Mouse (Mus musculus) gastrocnemius, adult 2 months (tissue): ENCODE results near the gene Hsd11b1. TPM values are rescaled to one million over a fixed set of nuclear protein-coding genes. Genes with fewer than 3 reads are reported as not detected.

Source experiments
- DNase-seq: peaks from one replicate; pipeline ENCODE4 v3.0.0; 2022
- H3K27ac ChIP-seq: fragments of 200-600 bp; 2 replicates; pipeline ENCODE4 v1.8.1; 2022; ENCODE audit warnings: mild to moderate bottlenecking
- H3K4me3 ChIP-seq: fragments of 200-600 bp; 2 replicates; pipeline ENCODE4 v1.8.1; 2022; ENCODE audit warnings: mild to moderate bottlenecking, moderate library complexity
- CTCF ChIP-seq: fragments of 200-600 bp; IDR thresholded peaks from 2 replicates; pipeline ENCODE4 v1.8.1; 2022; ENCODE audit warnings: antibody characterized with exemption, mild to moderate bottlenecking, moderate library complexity
- intact Hi-C: fragments of 180-260 bp; cut with DNase I; formaldehyde crosslinking; loops from one replicate; pipeline ENCODE4 v1.15.1; 2025
- long read RNA-seq, 2 experiments: library from polyadenylated mRNA; stranded (forward); transcript quantifications; one replicate each; pipeline ENCODE4 v2.0.0; 2021
- total RNA-seq, 2 experiments: library from RNA; stranded (reverse); gene quantifications; 2 replicates each; pipeline ENCODE4 v1.2.3; 2021

The Hsd11b1 gene
- total RNA-seq: 1 to 10 TPM; 5.8 to 7.0 TPM
- long read RNA-seq, experiment 1, partial matches to known transcripts: 0 of 4 reads
- long read RNA-seq, experiment 1, other reads (novel, unspliced or antisense): 0 of 4 reads
- long read RNA-seq, experiment 2, partial matches to known transcripts: 0 of 4 reads
- long read RNA-seq, experiment 2, other reads (novel, unspliced or antisense): 0 of 4 reads

DNA sequence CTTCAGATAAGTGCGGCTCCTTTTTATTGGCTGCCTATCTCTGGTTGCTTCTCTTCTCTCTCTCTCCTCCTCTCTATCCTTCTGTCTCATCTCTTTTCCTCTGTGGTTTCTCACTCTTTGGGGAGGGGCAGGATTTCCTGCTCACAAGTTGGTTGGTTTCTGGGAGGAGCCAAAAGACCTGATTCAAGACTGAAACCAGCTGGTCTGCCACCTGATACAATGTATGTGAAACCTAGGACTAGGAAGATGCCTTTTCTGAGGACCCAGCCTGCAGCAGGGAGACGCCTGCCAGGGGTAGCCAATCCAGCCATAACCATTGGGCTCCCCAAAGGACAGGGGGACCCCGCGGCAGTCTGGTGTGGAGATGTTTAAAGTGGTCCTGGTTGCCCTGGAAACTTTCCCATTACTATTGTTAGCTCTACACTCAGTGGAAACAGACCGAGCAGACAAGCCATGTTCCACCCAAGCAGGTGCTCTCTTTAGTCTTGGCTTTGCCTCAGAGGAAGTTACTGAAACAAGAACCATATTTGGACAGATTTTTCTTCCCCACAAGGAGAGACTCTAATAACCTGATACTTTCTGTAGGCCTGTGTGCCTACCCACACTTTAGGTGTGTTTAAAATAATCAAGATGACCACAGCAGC lies at the start of gene Hsd11b1:
Hsd11b1 (minus strand) TSS at position 121 of the 644 bp plus-strand sequence.
- TF ChIP-seq CTCF: no peak
- no peak for DNase-seq
- Histone ChIP-seq H3K4me3 (no peak within 1 kb of the TSS), H3K27ac (peak within 1 kb of the TSS; percentile 52)
- intact Hi-C loops: no loop called here

- TF ChIP-seq CTCF: no peak
- Histone ChIP-seq H3K4me3 (no peak overlapping the region), H3K27ac (no peak overlapping the region)
- no peak for DNase-seq
- intact Hi-C loops: no loop called here
Measured at GRCm38 (mm10) chr1:193311596-193311995, 47.7 kb upstream of the Hsd11b1 start.

DNA sequence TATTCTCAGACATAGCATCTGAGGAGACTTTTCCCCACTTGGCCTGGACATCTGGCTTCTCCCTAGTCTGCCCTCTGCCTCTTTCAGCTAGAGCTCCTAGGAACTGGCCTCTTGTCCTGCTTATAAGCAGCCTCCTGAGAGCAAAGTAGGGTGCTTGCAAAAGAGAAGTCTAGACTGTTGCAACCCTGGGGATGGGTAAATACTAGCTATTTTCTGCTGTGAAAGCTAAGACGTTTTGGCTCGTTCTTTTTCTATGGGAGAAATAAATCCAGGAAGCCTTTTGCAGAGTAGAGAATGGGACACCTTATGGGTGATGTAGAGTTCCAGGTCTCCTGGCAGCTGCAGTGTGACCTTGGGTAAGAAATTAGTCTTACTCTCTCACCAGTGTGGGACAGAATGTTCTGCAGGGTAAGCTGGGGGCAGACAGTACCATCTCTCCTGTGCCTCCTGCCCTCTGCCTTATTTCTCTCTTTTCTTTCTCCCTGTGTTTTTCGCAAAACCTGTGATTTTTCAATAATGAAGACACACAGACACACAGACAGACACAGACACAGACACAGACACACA lies 46.7 kb upstream of the Hsd11b1 start:
- intact Hi-C loops: no loop called here
- no peak overlapping the region for H3K4me3 ChIP-seq
- H3K27ac ChIP-seq: no peak overlapping the region
- DNase-seq: no peak
- TF ChIP-seq CTCF: no peak

DNA sequence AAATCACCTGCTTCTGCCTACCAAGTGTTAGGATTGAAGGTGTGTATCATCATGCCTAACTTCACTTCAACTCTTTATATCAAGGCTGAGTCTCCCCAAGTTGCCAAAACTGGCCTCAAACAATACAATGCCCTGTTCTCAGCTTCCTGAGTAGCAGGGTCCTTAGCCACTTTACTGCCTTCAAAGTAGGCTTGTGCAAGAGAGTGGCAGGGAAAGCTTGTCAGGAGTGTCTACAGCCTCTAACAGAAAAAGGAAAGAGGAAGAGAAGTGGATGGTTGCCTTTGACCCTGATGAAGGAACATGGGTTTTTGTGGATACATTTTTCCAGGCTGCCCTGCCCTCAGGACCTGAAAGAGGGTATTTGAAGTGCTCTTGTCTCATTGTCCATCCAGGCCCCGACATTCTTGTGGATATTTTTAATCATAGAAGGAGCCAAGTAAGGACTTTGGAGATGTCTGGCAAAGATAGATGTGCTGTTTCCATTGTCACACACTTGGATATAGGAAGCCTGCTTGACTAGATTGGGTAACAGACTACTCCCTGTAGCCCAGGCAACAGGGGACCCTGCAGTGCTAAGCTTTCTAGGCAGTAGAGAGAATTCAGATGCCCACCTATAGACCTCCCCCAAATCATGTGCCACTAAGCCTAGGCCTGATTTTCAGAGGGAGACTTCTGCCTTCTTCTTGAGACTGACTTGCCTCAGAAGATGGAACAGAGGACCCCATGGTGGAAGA lies 46.1 kb upstream of the Hsd11b1 start:
- H3K27ac ChIP-seq: no peak overlapping the region
- no peak overlapping the region for H3K4me3 ChIP-seq
- no peak for TF ChIP-seq CTCF
- intact Hi-C loops: no loop called here
- no peak for DNase-seq

- no peak overlapping the region for H3K27ac ChIP-seq
- TF ChIP-seq CTCF: no peak
- intact Hi-C loops: no loop called here
- H3K4me3 ChIP-seq: no peak overlapping the region
- DNase-seq: no peak
Measured at GRCm38 (mm10) chr1:193306832-193307231, 43.0 kb upstream of the Hsd11b1 start.

DNA sequence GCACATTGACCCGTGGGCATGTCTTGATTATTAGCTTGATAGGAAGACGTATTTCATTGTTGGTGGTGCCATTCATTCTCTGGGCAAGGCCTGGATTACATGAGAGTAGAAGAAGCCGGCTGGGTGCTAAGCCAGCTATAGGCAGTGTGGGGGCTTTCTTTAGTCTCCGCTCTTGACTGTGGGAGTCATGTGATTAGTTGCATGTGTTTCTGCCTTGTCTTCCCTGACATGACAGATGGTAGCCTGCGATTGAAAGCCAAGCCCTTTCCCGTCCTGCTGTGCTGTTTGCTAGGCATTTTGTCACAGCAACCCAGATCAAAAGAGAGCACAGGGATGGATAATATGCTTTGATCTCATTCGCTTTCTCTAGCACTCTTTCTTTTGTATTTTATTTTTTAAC lies 41.5 kb upstream of the Hsd11b1 start:
- intact Hi-C loops: loop anchor here (2.0 kb wide), 1 partner anchor 23 kb away; no protein-coding TSS in a partner anchor
- no peak overlapping the region for H3K27ac ChIP-seq
- no peak for DNase-seq
- no peak for TF ChIP-seq CTCF
- H3K4me3 ChIP-seq: no peak overlapping the region

GRCm38 (mm10) chr1:193303096-193303495 lies 39.2 kb upstream of the Hsd11b1 start:
- no peak for DNase-seq
- no peak overlapping the region for H3K4me3 ChIP-seq
- no peak overlapping the region for H3K27ac ChIP-seq
- no peak for TF ChIP-seq CTCF
- intact Hi-C loops: no loop called here

GRCm38 (mm10) chr1:193302093-193302405 lies 38.2 kb upstream of the Hsd11b1 start:
- no peak overlapping the region for H3K27ac ChIP-seq
- intact Hi-C loops: no loop called here
- DNase-seq: no peak
- no peak overlapping the region for H3K4me3 ChIP-seq
- TF ChIP-seq CTCF: no peak

- no peak for TF ChIP-seq CTCF
- no peak overlapping the region for H3K4me3 ChIP-seq
- DNase-seq: no peak
- intact Hi-C loops: no loop called here
- H3K27ac ChIP-seq: no peak overlapping the region
Measured at GRCm38 (mm10) chr1:193301216-193302092, 37.6 kb upstream of the Hsd11b1 start.

DNA sequence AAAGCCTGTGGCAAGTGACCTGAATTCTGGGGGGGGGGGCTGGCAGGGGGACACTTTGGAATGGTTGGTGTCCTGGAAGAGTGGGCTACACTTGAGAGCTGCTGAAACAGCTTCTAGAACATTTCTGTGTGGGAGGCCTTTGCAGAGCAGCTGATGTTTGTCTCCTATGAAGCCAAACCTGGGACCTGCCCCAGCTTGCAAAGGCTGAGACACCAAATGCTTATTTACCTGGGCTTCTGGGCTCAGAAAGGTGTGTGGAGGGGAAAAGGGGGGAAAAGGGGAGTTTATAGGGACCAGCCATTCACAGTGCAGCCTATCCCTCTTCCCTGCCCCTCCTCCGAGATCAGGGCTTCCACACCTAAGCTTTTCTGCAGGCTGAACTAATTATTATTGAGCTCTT lies 36.1 kb upstream of the Hsd11b1 start:
- DNase-seq: no peak
- Histone ChIP-seq H3K4me3 (no peak overlapping the region), H3K27ac (no peak overlapping the region)
- no peak for TF ChIP-seq CTCF
- intact Hi-C loops: no loop called here

GRCm38 (mm10) chr1:193298141-193298765 lies 34.4 kb upstream of the Hsd11b1 start:
- H3K4me3 ChIP-seq: no peak overlapping the region
- TF ChIP-seq CTCF: no peak
- intact Hi-C loops: no loop called here
- DNase-seq: no peak
- H3K27ac ChIP-seq: no peak overlapping the region

DNA sequence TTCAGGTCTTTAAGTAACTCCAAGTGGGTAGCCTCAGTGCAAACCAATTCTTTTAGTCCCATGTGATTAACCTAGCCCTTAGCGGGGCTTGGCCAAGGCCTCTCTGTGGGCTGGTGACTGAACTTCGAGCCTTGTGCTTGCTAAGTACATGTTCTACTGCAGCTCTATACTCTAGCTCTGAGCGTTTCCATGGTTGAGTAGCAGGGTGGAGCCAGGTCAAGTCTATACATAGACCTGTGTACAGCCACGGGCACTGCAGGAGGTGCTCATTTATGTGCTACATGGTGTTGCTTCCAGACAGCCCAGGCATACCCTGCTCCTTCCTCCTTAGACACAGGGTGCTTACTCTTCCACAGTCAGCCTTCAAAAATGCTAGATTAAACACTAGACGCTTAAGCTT lies 32.0 kb upstream of the Hsd11b1 start:
- Histone ChIP-seq H3K27ac (no peak overlapping the region), H3K4me3 (no peak overlapping the region)
- intact Hi-C loops: no loop called here
- TF ChIP-seq CTCF: no peak
- DNase-seq: no peak
